Mouse (Mus musculus) hindbrain, embryonic 12.5 days (tissue): Measurements from ENCODE around the gene 1600014C10Rik. TPM values are rescaled to one million over a fixed set of nuclear protein-coding genes. Genes with fewer than 3 reads are reported as not detected.

Experiments
- ATAC-seq: fragments of 200-750 bp; cut with Nextera tagmentation; 2 replicates; pipeline ENCODE4 v1.8.0; 2017; ENCODE audit warnings: moderate TSS enrichment; ENCODE audit not compliant: low FRiP score
- H3K27ac ChIP-seq: fragments of 300-500 bp; sonication (generic); 2 replicates; pipeline ENCODE4 v1.5.1; 2016; ENCODE audit warnings: mild to moderate bottlenecking
- H3K27me3 ChIP-seq: fragments of 300-500 bp; sonication (generic); 2 replicates; pipeline ENCODE4 v1.6.1; 2016; ENCODE audit warnings: mild to moderate bottlenecking
- H3K36me3 ChIP-seq: fragments of 300-500 bp; sonication (generic); 2 replicates; pipeline ENCODE4 v1.6.1; 2016; ENCODE audit warnings: mild to moderate bottlenecking
- H3K4me1 ChIP-seq: fragments of 300-500 bp; sonication (generic); 2 replicates; pipeline ENCODE4 v1.6.1; 2016
- H3K4me2 ChIP-seq: fragments of 300-500 bp; sonication (generic); replicated peaks from 2 replicates; pipeline ENCODE4 v1.6.1; 2016; ENCODE audit warnings: mild to moderate bottlenecking
- H3K4me3 ChIP-seq: fragments of 300-500 bp; sonication (generic); 2 replicates; pipeline ENCODE4 v1.5.1; 2016; ENCODE audit warnings: mild to moderate bottlenecking
- H3K9ac ChIP-seq: fragments of 300-500 bp; sonication (generic); 2 replicates; pipeline ENCODE4 v1.6.1; 2016; ENCODE audit warnings: mild to moderate bottlenecking, moderate library complexity
- H3K9me3 ChIP-seq: fragments of 300-500 bp; sonication (generic); replicated peaks from 2 replicates; pipeline ENCODE4 v1.6.1; 2016; ENCODE audit warnings: mild to moderate bottlenecking
- WGBS: fragments of 180-500 bp; shearing (Covaris S2); methylation state at CpG from one replicate; pipeline ENCODE4 v1.1.7; 2016; 5-methylcytosine and 5-hydroxymethylcytosine counted together
- polyA plus RNA-seq: library from polyadenylated mRNA; unstranded; fragments of >200 nt; fragmentation: Nextera tagmentation; extraction: Ambion mirVana; gene quantifications from 2 replicates; pipeline ENCODE4 v1.2.1, GENCODE M21; 2016

1600014C10Rik gene
- polyA plus RNA-seq, 1 experiment from 2014 or later, result 22.3 TPM

- no peak overlapping the region for H3K9ac ChIP-seq
- peak overlapping the region; percentile 36 for H3K4me2 ChIP-seq
- ATAC-seq, result no peak
- no peaks in the 10 kb centered on the region for H3K36me3 ChIP-seq
- no peaks in the 10 kb centered on the region for H3K27me3 ChIP-seq
- H3K4me1 ChIP-seq, result peaks cover 7% of the 10 kb centered on the region; the same call in 1 of the 2 replicates
- H3K27ac ChIP-seq, result no peak overlapping the region
- no peaks in the 10 kb centered on the region for H3K9me3 ChIP-seq
- no peak overlapping the region for H3K4me3 ChIP-seq
- WGBS, result 57% methylated on average over 21 of the region's 21 CpGs
Observed at GRCm38 (mm10) chr7:38166930-38167645, 15.9 kb upstream of the 1600014C10Rik start.

GRCm38 (mm10) chr7:38167724-38168141 is 15.3 kb upstream of the 1600014C10Rik start:
- Histone ChIP-seq H3K36me3 (no peaks in the 10 kb centered on the region), H3K27me3 (no peaks in the 10 kb centered on the region), H3K9ac (no peak overlapping the region), H3K27ac (no peak overlapping the region), H3K4me3 (no peak overlapping the region), H3K9me3 (no peaks in the 10 kb centered on the region), H3K4me2 (no peak overlapping the region), H3K4me1 (peaks cover 7% of the 10 kb centered on the region; the same call in 1 of the 2 replicates)
- no peak for ATAC-seq
- 18% methylated on average over 11 of the region's 11 CpGs for WGBS

- ATAC-seq, result peak; percentile 58; the same call in 1 of the 2 replicates
- H3K27ac ChIP-seq, result peak overlapping the region; percentile 37
Observed at GRCm38 (mm10) chr7:38173871-38174270, 9.1 kb upstream of the 1600014C10Rik start.

GRCm38 (mm10) chr7:38174321-38175148 is 8.5 kb upstream of the 1600014C10Rik start:
- Histone ChIP-seq H3K4me2 (peak overlapping the region; percentile 51), H3K27ac (peak overlapping the region; percentile 37), H3K9ac (peak overlapping the region; percentile 52; the same call in 1 of the 2 replicates), H3K9me3 (no peaks in the 10 kb centered on the region), H3K36me3 (no peaks in the 10 kb centered on the region), H3K4me1 (peaks cover 10% of the 10 kb centered on the region), H3K4me3 (peak overlapping the region; percentile 22), H3K27me3 (no peaks in the 10 kb centered on the region)
- peak; percentile 89 for ATAC-seq
- 10% methylated on average over 31 of the region's 31 CpGs for WGBS

More at GRCm38 (mm10) chr7:38173871-38174270, 9.1 kb upstream of the 1600014C10Rik start:
- Histone ChIP-seq H3K9me3 (no peaks in the 10 kb centered on the region), H3K4me3 (peak overlapping the region; percentile 22), H3K36me3 (no peaks in the 10 kb centered on the region), H3K9ac (peak overlapping the region; percentile 52), H3K4me2 (peak overlapping the region; percentile 51), H3K27me3 (no peaks in the 10 kb centered on the region), H3K4me1 (peaks cover 10% of the 10 kb centered on the region)
- 9% methylated on average over 14 of the region's 14 CpGs for WGBS

GRCm38 (mm10) chr7:38176056-38176455 is 7.0 kb upstream of the 1600014C10Rik start:
- H3K36me3 ChIP-seq, result no peaks in the 10 kb centered on the region
- H3K4me3 ChIP-seq, result no peak overlapping the region
- no peak overlapping the region for H3K4me2 ChIP-seq
- H3K27ac ChIP-seq, result no peak overlapping the region
- no peaks in the 10 kb centered on the region for H3K9me3 ChIP-seq
- no peak for ATAC-seq
- peaks cover 10% of the 10 kb centered on the region for H3K4me1 ChIP-seq
- 77% methylated on average over 3 of the region's 3 CpGs for WGBS
- H3K27me3 ChIP-seq, result no peaks in the 10 kb centered on the region
- H3K9ac ChIP-seq, result no peak overlapping the region

GRCm38 (mm10) chr7:38179896-38180295 is 3.1 kb upstream of the 1600014C10Rik start:
- no peaks in the 10 kb centered on the region for H3K27me3 ChIP-seq
- no peaks in the 10 kb centered on the region for H3K36me3 ChIP-seq
- 71% methylated on average over 3 of the region's 3 CpGs for WGBS
- no peak for ATAC-seq
- peaks cover 13% of the 10 kb centered on the region for H3K4me1 ChIP-seq
- no peak overlapping the region for H3K4me2 ChIP-seq
- no peak overlapping the region for H3K27ac ChIP-seq
- H3K4me3 ChIP-seq, result no peak overlapping the region
- no peaks in the 10 kb centered on the region for H3K9me3 ChIP-seq
- H3K9ac ChIP-seq, result no peak overlapping the region

GRCm38 (mm10) chr7:38181366-38181765 is 1.7 kb upstream of the 1600014C10Rik start:
- Histone ChIP-seq H3K36me3 (no peaks in the 10 kb centered on the region), H3K27me3 (no peaks in the 10 kb centered on the region), H3K9me3 (no peaks in the 10 kb centered on the region), H3K4me1 (peaks cover 13% of the 10 kb centered on the region), H3K9ac (no peak overlapping the region), H3K4me3 (no peak overlapping the region), H3K4me2 (no peak overlapping the region), H3K27ac (no peak overlapping the region)
- WGBS, result 86% methylated on average over 2 of the region's 2 CpGs
- no peak for ATAC-seq

- Histone ChIP-seq H3K4me2 (peak overlapping the region; percentile 89), H3K27ac (no peak overlapping the region), H3K9ac (0 out of 2 replicates have a peak overlapping the region, but pooled peaks have one; percentile 76), H3K27me3 (no peaks in the 10 kb centered on the region), H3K36me3 (no peaks in the 10 kb centered on the region), H3K9me3 (no peaks in the 10 kb centered on the region), H3K4me3 (peak overlapping the region; percentile 51; the same call in 1 of the 2 replicates), H3K4me1 (peaks cover 13% of the 10 kb centered on the region)
- 0% methylated on average over 11 of the region's 11 CpGs for WGBS
- ATAC-seq, result no peak
Observed at GRCm38 (mm10) chr7:38182596-38182961, 438 bp upstream of the 1600014C10Rik start.

- Histone ChIP-seq H3K36me3 (0 out of 2 replicates have a peak, but pooled peaks cover 5% of the 10 kb centered on the region), H3K4me3 (peak overlapping the region; percentile 51), H3K9ac (peak overlapping the region; percentile 76), H3K27ac (peak overlapping the region; percentile 90), H3K4me1 (peaks cover 13% of the 10 kb centered on the region), H3K27me3 (no peaks in the 10 kb centered on the region), H3K9me3 (no peaks in the 10 kb centered on the region), H3K4me2 (peak overlapping the region; percentile 89)
- 7% methylated on average over 36 of the region's 36 CpGs for WGBS
- peak; percentile 94 for ATAC-seq
Observed at GRCm38 (mm10) chr7:38183709-38184417, 846 bp downstream of the 1600014C10Rik start.

GRCm38 (mm10) chr7:38184418-38184745 is 1.4 kb downstream of the 1600014C10Rik start:
- Histone ChIP-seq H3K9ac (peak overlapping the region; percentile 76; the same call in 1 of the 2 replicates), H3K4me1 (peaks cover 13% of the 10 kb centered on the region), H3K4me3 (peak overlapping the region; percentile 51), H3K36me3 (0 out of 2 replicates have a peak, but pooled peaks cover 5% of the 10 kb centered on the region), H3K27ac (no peak overlapping the region), H3K9me3 (no peaks in the 10 kb centered on the region), H3K27me3 (no peaks in the 10 kb centered on the region), H3K4me2 (peak overlapping the region; percentile 89)
- ATAC-seq, result no peak
- 74% methylated on average over 1 of the region's 1 CpGs for WGBS

GRCm38 (mm10) chr7:38184786-38185185 is 1.8 kb downstream of the 1600014C10Rik start:
- ATAC-seq, result no peak
- peaks cover 13% of the 10 kb centered on the region for H3K4me1 ChIP-seq
- 0 out of 2 replicates have a peak overlapping the region, but pooled peaks have one; percentile 89 for H3K4me2 ChIP-seq
- WGBS, result 86% methylated on average over 6 of the region's 6 CpGs
- H3K9me3 ChIP-seq, result no peaks in the 10 kb centered on the region
- no peak overlapping the region for H3K27ac ChIP-seq
- H3K9ac ChIP-seq, result no peak overlapping the region
- 0 out of 2 replicates have a peak, but pooled peaks cover 5% of the 10 kb centered on the region for H3K36me3 ChIP-seq
- H3K4me3 ChIP-seq, result no peak overlapping the region
- no peaks in the 10 kb centered on the region for H3K27me3 ChIP-seq

- Histone ChIP-seq H3K4me3 (no peak overlapping the region), H3K4me1 (peaks cover 13% of the 10 kb centered on the region), H3K4me2 (no peak overlapping the region), H3K9me3 (0 out of 2 replicates have a peak, but pooled peaks cover 3% of the 10 kb centered on the region), H3K27me3 (no peaks in the 10 kb centered on the region), H3K36me3 (peaks cover 9% of the 10 kb centered on the region; the same call in 1 of the 2 replicates), H3K27ac (no peak overlapping the region), H3K9ac (no peak overlapping the region)
- WGBS, result 72% methylated on average over 4 of the region's 4 CpGs
- ATAC-seq, result no peak
Observed at GRCm38 (mm10) chr7:38186861-38187260, 3.8 kb downstream of the 1600014C10Rik start.
